Mouse (Mus musculus): Measurements from ENCODE around the gene Nemp1. TPM values are rescaled to one million over a fixed set of nuclear protein-coding genes. Genes with fewer than 3 reads are reported as not detected.

Nemp1 gene
- polyA plus RNA-seq, 1 experiment: 6.7 TPM

- peak overlapping the region; percentile 91; the same call in 1 of the 2 replicates for H3K27ac ChIP-seq (ENCODE audit: insufficient read depth, low read length)
- peak overlapping the region; percentile 25 for H3K4me3 ChIP-seq (replicated peaks; ENCODE audit: insufficient read depth, low read depth, low read length)
- H3K4me1 ChIP-seq (ENCODE audit: control insufficient read depth, insufficient read depth, low read length): peaks cover 6% of the 10 kb centered on the region; the same call in 1 of the 2 replicates
- TF ChIP-seq POLR2A (IDR thresholded peaks at IDR 0.05; ENCODE audit: borderline replicate concordance, insufficient read depth, low read length): no peak
- TF ChIP-seq CTCF (IDR thresholded peaks at IDR 0.05; ENCODE audit: borderline replicate concordance, insufficient read depth, low read depth, low read length): no peak
- DNase-seq: no peak
- 21% methylated on average over 7 of the region's 7 CpGs for WGBS
- H3K27me3 ChIP-seq (ENCODE audit: control insufficient read depth, insufficient read depth, low read length): no peaks in the 10 kb centered on the region
Observed at GRCm38 (mm10) chr10:127669170-127669569, 2.5 kb downstream of the Nemp1 start.

GRCm38 (mm10) chr10:127670185-127670584, 3.5 kb downstream of the Nemp1 start:
- Histone ChIP-seq H3K4me1 (ENCODE audit: control insufficient read depth, insufficient read depth, low read length) (peaks cover 6% of the 10 kb centered on the region; the same call in 1 of the 2 replicates), H3K27ac (ENCODE audit: insufficient read depth, low read length) (no peak overlapping the region), H3K27me3 (ENCODE audit: control insufficient read depth, insufficient read depth, low read length) (no peaks in the 10 kb centered on the region), H3K4me3 (replicated peaks; ENCODE audit: insufficient read depth, low read depth, low read length) (no peak overlapping the region)
- WGBS: 93% methylated on average over 2 of the region's 2 CpGs
- TF ChIP-seq CTCF (IDR thresholded peaks at IDR 0.05; ENCODE audit: borderline replicate concordance, insufficient read depth, low read depth, low read length): no peak
- no peak for TF ChIP-seq POLR2A (IDR thresholded peaks at IDR 0.05; ENCODE audit: borderline replicate concordance, insufficient read depth, low read length)
- DNase-seq: no peak

- H3K27me3 ChIP-seq (ENCODE audit: control insufficient read depth, insufficient read depth, low read length): no peaks in the 10 kb centered on the region
- H3K27ac ChIP-seq (ENCODE audit: insufficient read depth, low read length): no peak overlapping the region
- TF ChIP-seq POLR2A (IDR thresholded peaks at IDR 0.05; ENCODE audit: borderline replicate concordance, insufficient read depth, low read length) (no peak), CTCF (IDR thresholded peaks at IDR 0.05; ENCODE audit: borderline replicate concordance, insufficient read depth, low read depth, low read length) (peak; percentile 46; the same call in 1 of the 2 replicates)
- H3K4me3 ChIP-seq (replicated peaks; ENCODE audit: insufficient read depth, low read depth, low read length): no peak overlapping the region
- no peak for DNase-seq
- 43% methylated on average over 2 of the region's 2 CpGs for WGBS
- H3K4me1 ChIP-seq (ENCODE audit: control insufficient read depth, insufficient read depth, low read length): peaks cover 6% of the 10 kb centered on the region; the same call in 1 of the 2 replicates
Observed at GRCm38 (mm10) chr10:127671276-127671675, 4.6 kb downstream of the Nemp1 start.

DNA sequence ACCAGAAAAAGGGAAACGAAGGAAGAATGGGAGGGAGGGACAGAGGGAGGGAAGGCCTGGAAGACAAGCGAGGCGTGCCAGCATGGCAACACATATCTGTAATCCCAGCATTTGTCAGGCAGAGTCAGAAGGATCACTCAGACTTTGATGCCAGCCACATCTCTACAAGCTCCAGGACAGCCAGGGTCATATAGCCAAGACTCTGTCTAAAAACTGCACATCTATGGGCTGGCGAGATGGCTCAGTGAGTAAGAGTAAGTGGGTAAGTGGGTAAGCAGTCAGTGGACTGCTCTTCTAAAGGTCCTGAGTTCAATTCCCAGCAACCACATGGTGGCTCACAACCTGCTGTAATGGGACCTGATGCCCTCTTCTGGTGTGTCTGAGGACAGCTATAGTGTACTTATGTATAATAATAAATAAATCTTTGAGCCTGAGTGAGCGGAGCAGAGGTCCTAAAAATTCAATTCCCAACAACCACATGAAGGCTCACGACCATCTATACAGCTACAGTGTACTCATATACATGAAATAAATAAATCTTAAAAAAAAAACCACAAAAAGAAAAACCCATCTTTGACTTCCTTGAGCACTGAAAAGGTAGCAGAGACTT, 7.5 kb downstream of the Nemp1 start:
- Histone ChIP-seq H3K4me1 (ENCODE audit: control insufficient read depth, insufficient read depth, low read length) (peaks cover 1% of the 10 kb centered on the region; the same call in 1 of the 2 replicates), H3K27ac (ENCODE audit: insufficient read depth, low read length) (no peak overlapping the region)
- TF ChIP-seq CTCF (IDR thresholded peaks at IDR 0.05; ENCODE audit: borderline replicate concordance, insufficient read depth, low read depth, low read length) (no peak), POLR2A (IDR thresholded peaks at IDR 0.05; ENCODE audit: borderline replicate concordance, insufficient read depth, low read length) (no peak)

GRCm38 (mm10) chr10:127674794-127675522, 8.3 kb downstream of the Nemp1 start:
- peak overlapping the region; percentile 32 for H3K4me3 ChIP-seq (replicated peaks; ENCODE audit: insufficient read depth, low read depth, low read length)
- 66% methylated on average over 8 of the region's 8 CpGs for whole genome bisulfite sequencing
- H3K4me1 ChIP-seq (ENCODE audit: control insufficient read depth, insufficient read depth, low read length): no peaks in the 10 kb centered on the region
- H3K27ac ChIP-seq (ENCODE audit: insufficient read depth, low read length): no peak overlapping the region
- TF ChIP-seq CTCF (IDR thresholded peaks at IDR 0.05; ENCODE audit: borderline replicate concordance, insufficient read depth, low read depth, low read length): peak; percentile 97
- 0 out of 2 replicates have a peak, but pooled peaks have one; percentile 14 for TF ChIP-seq POLR2A (IDR thresholded peaks at IDR 0.05; ENCODE audit: borderline replicate concordance, insufficient read depth, low read length)
- H3K27me3 ChIP-seq (ENCODE audit: control insufficient read depth, insufficient read depth, low read length): no peaks in the 10 kb centered on the region
- DNase-seq: peak; percentile 88 to 90

More for the DNA sequence above, 7.5 kb downstream of the Nemp1 start:
- no peak overlapping the region for H3K4me3 ChIP-seq (replicated peaks; ENCODE audit: insufficient read depth, low read depth, low read length)
- no peak for DNase-seq
- H3K27me3 ChIP-seq (ENCODE audit: control insufficient read depth, insufficient read depth, low read length): no peaks in the 10 kb centered on the region
- WGBS: 90% methylated on average over 6 of the region's 6 CpGs

DNA sequence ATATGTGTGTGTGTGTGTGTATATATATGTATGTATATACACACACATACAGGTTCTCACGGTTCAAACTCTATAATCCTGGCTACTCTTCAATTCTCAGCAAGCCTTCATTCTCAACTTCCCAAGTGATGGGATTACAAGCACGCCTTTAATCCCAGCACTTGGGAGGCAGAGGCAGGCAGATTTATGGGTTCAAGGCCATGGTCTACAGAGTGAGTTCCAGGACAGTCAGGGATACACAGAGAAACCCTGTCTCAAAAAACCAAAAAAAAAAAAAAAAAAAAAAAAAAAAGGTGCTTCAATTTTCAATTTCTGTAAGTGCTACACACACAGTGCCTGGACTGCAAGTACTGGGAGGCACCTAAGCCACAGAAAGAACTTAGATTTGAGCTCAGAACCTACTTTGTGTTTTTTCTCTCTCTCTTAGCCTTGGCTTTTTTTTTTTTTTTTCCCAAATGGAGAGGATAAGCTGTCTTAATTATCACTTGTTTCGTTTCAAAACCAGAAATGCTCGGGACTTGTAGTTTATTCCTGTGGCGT, 9.2 kb downstream of the Nemp1 start:
- WGBS: 40% methylated on average over 5 of the region's 5 CpGs
- no peaks in the 10 kb centered on the region for H3K4me1 ChIP-seq (ENCODE audit: control insufficient read depth, insufficient read depth, low read length)
- H3K4me3 ChIP-seq (replicated peaks; ENCODE audit: insufficient read depth, low read depth, low read length): peak overlapping the region; percentile 46
- H3K27ac ChIP-seq (ENCODE audit: insufficient read depth, low read length): no peak overlapping the region
- no peak for DNase-seq
- no peaks in the 10 kb centered on the region for H3K27me3 ChIP-seq (ENCODE audit: control insufficient read depth, insufficient read depth, low read length)
- TF ChIP-seq CTCF (IDR thresholded peaks at IDR 0.05; ENCODE audit: borderline replicate concordance, insufficient read depth, low read depth, low read length) (no peak), POLR2A (IDR thresholded peaks at IDR 0.05; ENCODE audit: borderline replicate concordance, insufficient read depth, low read length) (no peak)

- 1% methylated on average over 71 of the region's 71 CpGs for WGBS
- Histone ChIP-seq H3K4me1 (ENCODE audit: control insufficient read depth, insufficient read depth, low read length) (no peaks in the 10 kb centered on the region), H3K27ac (ENCODE audit: insufficient read depth, low read length) (no peak overlapping the region), H3K27me3 (ENCODE audit: control insufficient read depth, insufficient read depth, low read length) (no peaks in the 10 kb centered on the region), H3K4me3 (replicated peaks; ENCODE audit: insufficient read depth, low read depth, low read length) (peak overlapping the region; percentile 54)
- DNase-seq: peak; percentile 92 to 97
- TF ChIP-seq CTCF (IDR thresholded peaks at IDR 0.05; ENCODE audit: borderline replicate concordance, insufficient read depth, low read depth, low read length) (no peak), POLR2A (IDR thresholded peaks at IDR 0.05; ENCODE audit: borderline replicate concordance, insufficient read depth, low read length) (peak; percentile 30; the same call in 1 of the 2 replicates)
Observed at GRCm38 (mm10) chr10:127676691-127677548, 10.2 kb downstream of the Nemp1 start.
